Mouse (Mus musculus): ENCODE results near the gene Gm28047. TPM values are rescaled to one million over a fixed set of nuclear protein-coding genes. Genes with fewer than 3 reads are reported as not detected.

Gm28047 gene
- polyA plus RNA-seq, 1 experiment from 2014 or later, result not detected

DNA sequence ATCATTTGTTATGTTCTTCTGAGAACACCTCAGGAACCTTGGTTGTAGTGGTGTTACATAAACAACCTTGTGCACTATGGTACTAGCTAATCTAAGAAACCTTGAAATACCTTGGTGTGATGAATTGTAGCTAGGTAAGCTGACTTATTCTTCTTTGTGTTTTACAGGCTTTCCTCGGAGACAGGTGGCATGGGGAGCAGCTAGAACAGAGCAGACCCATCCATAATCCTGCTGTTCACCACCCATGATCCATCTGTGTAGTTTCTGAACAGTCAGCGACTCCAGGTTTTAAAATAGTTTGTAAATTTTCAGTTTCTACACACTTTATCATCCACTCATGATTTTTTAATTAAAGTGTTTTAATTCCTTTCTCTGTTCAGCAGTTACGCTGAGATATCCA, 126.5 kb downstream of the Gm28047 start:
- WGBS, result 92% methylated on average over 3 of the region's 3 CpGs
- H3K27me3 ChIP-seq (replicated peaks; ENCODE audit: low read depth, poor library complexity, severe bottlenecking), result no peaks in the 10 kb centered on the region
- H3K4me3 ChIP-seq, result no peak overlapping the region
- peaks cover 99% of the 10 kb centered on the region for H3K36me3 ChIP-seq (replicated peaks)
- no peak overlapping the region for H3K27ac ChIP-seq (replicated peaks)
- H3K9me3 ChIP-seq, result no peaks in the 10 kb centered on the region
- no peak for DNase-seq (ENCODE audit: low spot score)
- H3K4me1 ChIP-seq, result no peaks in the 10 kb centered on the region

DNA sequence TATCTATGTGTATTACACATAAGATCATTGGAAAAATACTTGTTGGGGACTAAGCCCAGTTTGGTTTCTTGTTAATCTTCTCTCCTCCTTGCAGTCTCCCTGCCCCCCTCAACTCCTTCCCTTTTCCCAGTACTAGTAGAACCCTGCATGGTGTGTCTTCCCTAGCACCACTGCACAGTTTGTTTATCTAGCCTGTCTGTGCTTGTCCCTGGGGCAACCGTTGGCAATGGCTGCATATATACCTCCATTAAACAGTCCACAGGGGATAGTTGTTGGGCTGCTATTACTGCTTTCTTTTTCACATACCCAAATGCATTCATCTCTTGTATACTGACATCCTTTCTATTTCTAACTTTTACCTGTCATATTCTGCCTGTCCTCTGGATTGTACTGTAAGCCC, 137.2 kb downstream of the Gm28047 start:
- peaks cover 100% of the 10 kb centered on the region for H3K36me3 ChIP-seq (replicated peaks)
- WGBS, result 86% methylated on average over 1 of the region's 1 CpGs
- no peaks in the 10 kb centered on the region for H3K27me3 ChIP-seq (replicated peaks; ENCODE audit: low read depth, poor library complexity, severe bottlenecking)
- no peak for DNase-seq (ENCODE audit: low spot score)
- no peaks in the 10 kb centered on the region for H3K9me3 ChIP-seq
- H3K4me3 ChIP-seq, result no peak overlapping the region
- H3K27ac ChIP-seq (replicated peaks), result no peak overlapping the region
- no peaks in the 10 kb centered on the region for H3K4me1 ChIP-seq

DNA sequence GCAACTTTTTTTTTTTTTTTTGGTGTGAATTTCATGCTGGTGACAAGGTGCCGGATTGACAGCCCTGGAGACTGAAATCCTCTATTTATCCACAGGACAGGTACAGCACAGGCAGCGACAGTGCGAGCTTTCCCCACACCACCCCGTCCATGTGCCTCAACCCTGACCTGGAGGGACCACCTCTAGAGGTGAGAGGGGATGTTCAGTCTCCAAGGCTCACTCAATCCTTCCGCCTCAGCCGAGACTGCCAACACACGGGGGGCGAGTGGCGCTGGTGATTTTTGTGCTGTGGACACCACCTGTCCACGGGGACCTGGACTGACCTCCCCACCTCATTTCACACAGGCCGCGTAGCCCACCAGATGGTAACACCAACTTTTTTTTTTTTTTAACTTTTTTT, 139.0 kb downstream of the Gm28047 start:
- DNase-seq (ENCODE audit: low spot score), result no peak
- Histone ChIP-seq H3K27ac (replicated peaks) (no peak overlapping the region), H3K9me3 (no peaks in the 10 kb centered on the region), H3K4me1 (no peaks in the 10 kb centered on the region), H3K36me3 (replicated peaks) (peaks cover 99% of the 10 kb centered on the region), H3K27me3 (replicated peaks; ENCODE audit: low read depth, poor library complexity, severe bottlenecking) (no peaks in the 10 kb centered on the region), H3K4me3 (no peak overlapping the region)
- 94% methylated on average over 12 of the region's 12 CpGs for WGBS

DNA sequence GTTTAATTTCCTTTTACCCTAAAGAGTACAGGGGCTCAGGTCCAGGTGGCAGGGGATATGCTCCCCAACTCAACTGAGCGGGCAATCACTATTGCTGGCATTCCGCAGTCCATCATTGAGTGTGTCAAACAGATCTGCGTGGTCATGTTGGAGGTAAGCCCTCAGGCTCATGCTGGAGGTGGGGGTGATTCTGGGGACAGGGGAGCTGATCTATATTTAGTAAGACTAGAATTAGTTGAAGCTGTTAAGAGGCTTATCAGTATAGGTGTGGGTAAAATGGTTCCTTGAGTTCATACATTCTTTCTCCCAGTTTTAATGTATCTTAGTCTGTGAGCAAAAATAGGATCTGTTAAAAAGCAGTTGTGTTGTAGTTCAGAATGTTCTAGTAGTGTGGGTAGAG, 141.7 kb downstream of the Gm28047 start:
- DNase-seq (ENCODE audit: low spot score), result no peak
- Histone ChIP-seq H3K36me3 (replicated peaks) (peaks cover 99% of the 10 kb centered on the region), H3K27ac (replicated peaks) (no peak overlapping the region), H3K27me3 (replicated peaks; ENCODE audit: low read depth, poor library complexity, severe bottlenecking) (no peaks in the 10 kb centered on the region), H3K4me1 (no peaks in the 10 kb centered on the region), H3K4me3 (no peak overlapping the region), H3K9me3 (no peaks in the 10 kb centered on the region)
- 92% methylated on average over 3 of the region's 3 CpGs for WGBS

DNA sequence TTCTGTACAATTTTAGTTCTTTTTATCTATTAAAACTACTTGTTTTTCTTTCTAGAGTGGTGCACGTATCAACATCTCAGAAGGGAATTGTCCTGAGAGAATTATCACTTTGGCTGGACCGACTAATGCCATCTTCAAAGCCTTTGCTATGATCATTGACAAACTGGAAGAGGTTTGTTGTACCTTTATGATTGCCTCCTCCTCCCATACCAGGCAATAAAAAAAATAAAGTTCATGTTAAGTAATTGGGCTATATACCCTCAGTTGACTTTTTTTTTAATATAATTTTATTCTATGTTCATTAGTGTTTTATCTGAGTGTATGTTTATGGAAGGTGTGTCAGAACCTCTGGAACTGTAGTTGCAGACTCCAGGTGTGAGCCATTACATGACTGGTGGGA, 150.3 kb downstream of the Gm28047 start:
- Histone ChIP-seq H3K27ac (replicated peaks) (no peak overlapping the region), H3K36me3 (replicated peaks) (peaks cover 68% of the 10 kb centered on the region), H3K9me3 (no peaks in the 10 kb centered on the region), H3K4me1 (peaks cover 17% of the 10 kb centered on the region), H3K4me3 (no peak overlapping the region), H3K27me3 (replicated peaks; ENCODE audit: low read depth, poor library complexity, severe bottlenecking) (no peaks in the 10 kb centered on the region)
- 95% methylated on average over 2 of the region's 2 CpGs for WGBS
- no peak for DNase-seq (ENCODE audit: low spot score)

MicroRNAs within 50 kb of the gene (microRNA counts, 519-probe panel; counts per million panel counts)
- microRNA mmu-miR-688, result 188 counts per million, percentile 57 among the panel's probes with 10 or more counts

Small RNA genes within 50 kb of the gene (microRNA-seq; reads per million reads assigned to microRNA genes)
- gene Mir688, result not detected

Other genes with a start within 250 kb of the Gm28047 start
- gene Sp1, start 218.9 kb downstream of the Gm28047 start, polyA plus RNA-seq (2016; fragmentation: Nextera tagmentation; extraction: Ambion mirVana), result 9.9 and 10.6 TPM in 2 replicates
- 0.09 and 0.20 TPM in 2 replicates for gene Amhr2, start 179.7 kb downstream of the Gm28047 start, polyA plus RNA-seq (2016; fragmentation: Nextera tagmentation; extraction: Ambion mirVana)
- 73.1 and 77.4 TPM in 2 replicates for gene Prr13, start 166.0 kb downstream of the Gm28047 start, polyA plus RNA-seq (2016; fragmentation: Nextera tagmentation; extraction: Ambion mirVana)
- gene Pcbp2, start 154.5 kb downstream of the Gm28047 start, polyA plus RNA-seq (2016; fragmentation: Nextera tagmentation; extraction: Ambion mirVana), result 206 and 217 TPM in 2 replicates
- gene Gm10337, start 121.3 kb downstream of the Gm28047 start, polyA plus RNA-seq (2016; fragmentation: Nextera tagmentation; extraction: Ambion mirVana), result 7.6 TPM in 1 of 2 replicates, not detected in the other
- gene Map3k12, start 108.0 kb downstream of the Gm28047 start, polyA plus RNA-seq (2016; fragmentation: Nextera tagmentation; extraction: Ambion mirVana), result 29.1 and 32.3 TPM in 2 replicates
- gene Tarbp2, start 106.9 kb downstream of the Gm28047 start, polyA plus RNA-seq (2016; fragmentation: Nextera tagmentation; extraction: Ambion mirVana), result 140 and 143 TPM in 2 replicates
- 1.8 and 2.8 TPM in 2 replicates for gene Npff, start 100.1 kb downstream of the Gm28047 start, polyA plus RNA-seq (2016; fragmentation: Nextera tagmentation; extraction: Ambion mirVana)
- 22.2 and 25.1 TPM in 2 replicates for gene Atf7, start 397 bp upstream of the Gm28047 start, polyA plus RNA-seq (2016; fragmentation: Nextera tagmentation; extraction: Ambion mirVana)
- gene Atp5g2, start 47.3 kb upstream of the Gm28047 start, polyA plus RNA-seq (2016; fragmentation: Nextera tagmentation; extraction: Ambion mirVana), result 52.8 and 56.9 TPM in 2 replicates
- 33.9 and 36.4 TPM in 2 replicates for gene Calcoco1, start 97.1 kb upstream of the Gm28047 start, polyA plus RNA-seq (2016; fragmentation: Nextera tagmentation; extraction: Ambion mirVana)